Mouse (Mus musculus): ENCODE data around the gene Parva. TPM values are rescaled to one million over a fixed set of nuclear protein-coding genes. Genes with fewer than 3 reads are reported as not detected.

Gene Parva
- polyA plus RNA-seq, 1 experiment from 2014 or later, result 47.2 TPM

DNA sequence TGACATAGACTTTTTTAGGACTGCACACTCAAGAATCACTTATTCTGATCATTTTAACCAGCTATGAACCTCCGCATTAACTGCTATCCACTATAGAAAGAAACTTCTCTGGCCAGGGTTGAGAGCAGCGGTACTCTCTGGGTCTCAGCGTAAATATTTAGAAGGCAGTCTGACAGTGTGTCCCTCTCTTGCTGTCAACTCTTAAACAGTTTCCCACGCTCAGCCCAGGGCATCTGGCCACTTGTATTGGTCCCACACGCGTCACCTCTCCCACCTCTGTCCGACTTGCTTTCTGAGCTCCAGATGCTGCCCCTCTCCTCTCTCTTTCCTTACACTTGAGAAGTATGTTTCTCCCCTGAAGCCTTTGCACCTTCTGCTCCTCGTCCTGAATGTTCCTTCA, 81.8 kb downstream of the Parva start:
- H3K36me3 ChIP-seq (ENCODE audit: control insufficient read depth, insufficient read depth, low read length), result no peaks in the 10 kb centered on the region
- WGBS, result 83% methylated on average over 8 of the region's 8 CpGs
- H3K4me1 ChIP-seq (replicated peaks; ENCODE audit: control insufficient read depth, insufficient read depth, low read length), result peaks cover 2% of the 10 kb centered on the region; the same call in 1 of the 2 replicates
- no peak overlapping the region for H3K4me3 ChIP-seq (ENCODE audit: low read depth, low read length)
- ATAC-seq (ENCODE audit: low FRiP score), result no peak
- no peak for DNase-seq (ENCODE audit: low spot score)
- no peaks in the 10 kb centered on the region for H3K27me3 ChIP-seq (ENCODE audit: control insufficient read depth, insufficient read depth, low read length)
- no peak overlapping the region for H3K27ac ChIP-seq (ENCODE audit: low read depth, low read length)
- no peaks in the 10 kb centered on the region for H3K9me3 ChIP-seq (ENCODE audit: control insufficient read depth, low read length)
- H3K9ac ChIP-seq (ENCODE audit: low read depth, low read length), result no peak overlapping the region
- no peak overlapping the region for H3K4me2 ChIP-seq (replicated peaks; ENCODE audit: low read depth, low read length)

DNA sequence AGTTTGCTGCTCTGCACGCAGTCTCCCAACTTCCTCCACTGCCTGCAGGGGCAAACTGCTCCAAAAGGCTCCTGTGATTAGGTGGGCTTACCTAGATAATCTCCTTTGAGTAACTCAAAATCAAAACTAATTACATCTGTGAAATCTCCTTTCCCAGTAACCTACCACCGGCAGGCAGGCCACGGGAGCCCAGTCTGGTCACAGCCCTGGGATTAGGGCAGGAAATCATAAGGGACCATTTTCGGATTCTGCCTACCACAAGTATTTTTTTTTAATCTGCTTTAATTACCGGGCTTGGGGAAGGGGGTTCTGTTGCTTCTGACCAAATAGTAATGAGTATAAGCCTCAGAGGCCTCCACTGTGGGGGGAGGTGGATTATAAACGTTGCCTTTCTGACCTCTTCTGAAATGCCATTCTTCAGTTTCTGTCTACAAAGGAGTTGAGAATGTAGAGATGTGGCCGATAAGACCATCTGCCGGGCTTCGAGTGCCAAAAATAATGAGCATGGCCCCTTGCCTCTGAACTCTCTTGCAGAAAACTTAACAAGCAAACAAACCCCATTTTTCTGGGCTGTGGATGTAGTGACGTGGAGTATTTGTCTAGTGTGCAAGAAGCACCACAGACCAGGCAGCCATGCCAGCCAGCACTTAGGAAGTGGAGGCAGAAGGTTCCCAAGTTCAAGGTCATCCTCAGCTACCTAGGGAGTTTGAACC, 83.2 kb downstream of the Parva start:
- ATAC-seq (ENCODE audit: low FRiP score) (no peak), DNase-seq (ENCODE audit: low spot score) (no peak)
- no peak overlapping the region for H3K4me3 ChIP-seq (ENCODE audit: low read depth, low read length)
- 65% methylated on average over 10 of the region's 10 CpGs for WGBS
- no peaks in the 10 kb centered on the region for H3K27me3 ChIP-seq (ENCODE audit: control insufficient read depth, insufficient read depth, low read length)
- no peak overlapping the region for H3K9ac ChIP-seq (ENCODE audit: low read depth, low read length)
- no peak overlapping the region for H3K4me2 ChIP-seq (replicated peaks; ENCODE audit: low read depth, low read length)
- no peak overlapping the region for H3K27ac ChIP-seq (ENCODE audit: low read depth, low read length)
- H3K9me3 ChIP-seq (ENCODE audit: control insufficient read depth, low read length), result no peaks in the 10 kb centered on the region
- peaks cover 2% of the 10 kb centered on the region; the same call in 1 of the 2 replicates for H3K4me1 ChIP-seq (replicated peaks; ENCODE audit: control insufficient read depth, insufficient read depth, low read length)
- H3K36me3 ChIP-seq (ENCODE audit: control insufficient read depth, insufficient read depth, low read length), result no peaks in the 10 kb centered on the region

DNA sequence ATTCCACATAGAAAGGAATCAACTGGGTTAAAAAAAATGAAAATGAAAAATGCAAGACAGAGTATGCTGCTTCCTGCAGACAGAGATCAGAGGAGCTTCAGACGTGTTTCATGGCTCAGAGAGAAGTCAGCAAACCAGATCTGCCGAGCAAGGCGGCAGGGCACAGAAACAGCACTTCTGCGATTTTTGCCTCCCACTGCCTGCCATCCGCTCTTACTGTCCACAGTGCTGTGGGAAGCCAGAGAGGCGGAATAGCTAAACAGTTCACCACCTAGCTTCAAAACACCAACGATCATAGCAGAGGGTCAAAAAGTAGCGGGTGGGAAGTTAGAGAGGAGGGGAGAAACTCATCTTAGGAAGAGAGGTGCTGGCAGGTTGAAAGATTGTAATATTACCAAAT, 84.0 kb downstream of the Parva start:
- peaks cover 2% of the 10 kb centered on the region; the same call in 1 of the 2 replicates for H3K4me1 ChIP-seq (replicated peaks; ENCODE audit: control insufficient read depth, insufficient read depth, low read length)
- no peak for ATAC-seq (ENCODE audit: low FRiP score)
- no peak overlapping the region for H3K4me2 ChIP-seq (replicated peaks; ENCODE audit: low read depth, low read length)
- no peaks in the 10 kb centered on the region for H3K36me3 ChIP-seq (ENCODE audit: control insufficient read depth, insufficient read depth, low read length)
- DNase-seq (ENCODE audit: low spot score), result no peak
- H3K27me3 ChIP-seq (ENCODE audit: control insufficient read depth, insufficient read depth, low read length), result no peaks in the 10 kb centered on the region
- H3K27ac ChIP-seq (ENCODE audit: low read depth, low read length), result no peak overlapping the region
- no peak overlapping the region for H3K4me3 ChIP-seq (ENCODE audit: low read depth, low read length)
- WGBS, result 73% methylated on average over 8 of the region's 8 CpGs
- H3K9me3 ChIP-seq (ENCODE audit: control insufficient read depth, low read length), result no peaks in the 10 kb centered on the region
- H3K9ac ChIP-seq (ENCODE audit: low read depth, low read length), result no peak overlapping the region

DNA sequence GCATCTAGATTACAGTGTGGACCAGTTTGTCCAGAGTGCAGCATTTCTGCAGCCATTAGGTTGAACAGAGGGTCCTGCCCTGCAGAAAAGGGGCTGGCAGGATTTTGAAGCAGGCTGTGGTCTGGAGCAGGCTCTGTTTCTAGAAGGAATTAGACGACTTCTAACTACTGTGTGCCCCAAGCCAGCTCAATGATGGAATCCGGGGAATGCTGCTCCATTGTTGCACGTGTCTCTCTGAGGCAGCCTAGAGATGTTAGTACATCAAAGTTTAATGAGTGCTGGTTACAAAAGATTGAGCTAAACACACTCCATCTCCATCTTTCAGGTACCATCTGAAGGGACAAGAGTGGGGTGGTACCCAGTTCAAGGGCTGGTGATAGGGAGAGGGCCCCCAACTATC, 85.0 kb downstream of the Parva start:
- no peak overlapping the region for H3K4me2 ChIP-seq (replicated peaks; ENCODE audit: low read depth, low read length)
- H3K9me3 ChIP-seq (ENCODE audit: control insufficient read depth, low read length), result no peaks in the 10 kb centered on the region
- no peak for DNase-seq (ENCODE audit: low spot score)
- H3K9ac ChIP-seq (ENCODE audit: low read depth, low read length), result no peak overlapping the region
- ATAC-seq (ENCODE audit: low FRiP score), result no peak
- H3K27ac ChIP-seq (ENCODE audit: low read depth, low read length), result no peak overlapping the region
- no peak overlapping the region for H3K4me3 ChIP-seq (ENCODE audit: low read depth, low read length)
- no peaks in the 10 kb centered on the region for H3K27me3 ChIP-seq (ENCODE audit: control insufficient read depth, insufficient read depth, low read length)
- no peaks in the 10 kb centered on the region for H3K36me3 ChIP-seq (ENCODE audit: control insufficient read depth, insufficient read depth, low read length)
- WGBS, result 38% methylated on average over 3 of the region's 3 CpGs
- peaks cover 2% of the 10 kb centered on the region; the same call in 1 of the 2 replicates for H3K4me1 ChIP-seq (replicated peaks; ENCODE audit: control insufficient read depth, insufficient read depth, low read length)

DNA sequence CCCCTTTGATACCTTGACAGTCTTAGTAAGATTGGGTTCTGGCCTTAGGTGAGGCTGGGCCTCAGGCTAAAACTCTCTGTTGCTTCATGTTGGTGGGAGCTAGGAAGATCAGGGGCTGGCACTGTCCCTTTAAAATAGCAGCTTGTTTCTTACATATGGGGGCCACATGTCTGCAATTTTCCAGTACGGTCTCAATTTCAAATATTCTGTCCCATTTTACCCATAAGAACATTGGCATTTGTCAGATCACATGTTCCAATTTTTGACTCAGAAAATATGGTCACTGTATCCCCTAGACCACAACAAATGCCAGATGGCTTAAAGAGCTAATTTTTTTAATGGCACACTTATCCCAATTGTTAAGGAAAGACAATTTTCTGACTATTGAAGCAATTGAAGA, 85.6 kb downstream of the Parva start:
- Histone ChIP-seq H3K27ac (ENCODE audit: low read depth, low read length) (no peak overlapping the region), H3K36me3 (ENCODE audit: control insufficient read depth, insufficient read depth, low read length) (no peaks in the 10 kb centered on the region), H3K9ac (ENCODE audit: low read depth, low read length) (no peak overlapping the region), H3K4me3 (ENCODE audit: low read depth, low read length) (no peak overlapping the region), H3K27me3 (ENCODE audit: control insufficient read depth, insufficient read depth, low read length) (no peaks in the 10 kb centered on the region), H3K4me1 (replicated peaks; ENCODE audit: control insufficient read depth, insufficient read depth, low read length) (peaks cover 2% of the 10 kb centered on the region; the same call in 1 of the 2 replicates), H3K4me2 (replicated peaks; ENCODE audit: low read depth, low read length) (no peak overlapping the region), H3K9me3 (ENCODE audit: control insufficient read depth, low read length) (no peaks in the 10 kb centered on the region)
- DNase-seq (ENCODE audit: low spot score) (no peak), ATAC-seq (ENCODE audit: low FRiP score) (no peak)
- WGBS, result 88% methylated on average over 1 of the region's 1 CpGs

DNA sequence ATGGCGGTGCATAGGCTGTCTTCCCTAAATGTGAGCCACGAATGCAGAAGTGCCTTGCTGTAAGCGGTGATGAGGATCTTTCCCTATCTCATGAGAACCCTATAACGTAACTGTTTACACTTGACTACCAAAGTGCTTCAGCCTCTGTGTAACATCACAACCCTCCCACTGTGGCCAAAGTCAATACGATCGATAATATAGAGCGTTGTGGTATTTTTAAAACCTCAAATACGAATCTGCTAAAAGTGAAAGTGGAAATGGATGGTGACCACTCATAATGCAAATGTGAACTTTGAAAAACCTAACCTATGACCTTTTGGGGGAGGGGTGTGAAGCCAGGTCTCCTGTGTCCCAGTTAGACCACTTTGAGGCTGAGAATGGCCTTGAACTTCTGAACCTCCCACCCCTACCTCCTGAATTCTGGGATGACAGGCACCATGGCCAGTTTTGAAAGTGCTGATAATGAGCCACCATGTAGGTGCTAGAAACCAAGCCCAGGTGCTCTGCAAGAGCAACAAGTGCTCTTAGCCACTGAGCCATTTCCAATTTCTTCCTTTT, 87.4 kb downstream of the Parva start:
- no peak for ATAC-seq (ENCODE audit: low FRiP score)
- H3K4me1 ChIP-seq (replicated peaks; ENCODE audit: control insufficient read depth, insufficient read depth, low read length), result peaks cover 2% of the 10 kb centered on the region; the same call in 1 of the 2 replicates
- DNase-seq (ENCODE audit: low spot score), result no peak
- no peaks in the 10 kb centered on the region for H3K27me3 ChIP-seq (ENCODE audit: control insufficient read depth, insufficient read depth, low read length)
- no peaks in the 10 kb centered on the region for H3K9me3 ChIP-seq (ENCODE audit: control insufficient read depth, low read length)
- H3K9ac ChIP-seq (ENCODE audit: low read depth, low read length), result no peak overlapping the region
- no peaks in the 10 kb centered on the region for H3K36me3 ChIP-seq (ENCODE audit: control insufficient read depth, insufficient read depth, low read length)
- no peak overlapping the region for H3K4me2 ChIP-seq (replicated peaks; ENCODE audit: low read depth, low read length)
- H3K27ac ChIP-seq (ENCODE audit: low read depth, low read length), result no peak overlapping the region
- WGBS, result 95% methylated on average over 8 of the region's 8 CpGs
- H3K4me3 ChIP-seq (ENCODE audit: low read depth, low read length), result no peak overlapping the region

DNA sequence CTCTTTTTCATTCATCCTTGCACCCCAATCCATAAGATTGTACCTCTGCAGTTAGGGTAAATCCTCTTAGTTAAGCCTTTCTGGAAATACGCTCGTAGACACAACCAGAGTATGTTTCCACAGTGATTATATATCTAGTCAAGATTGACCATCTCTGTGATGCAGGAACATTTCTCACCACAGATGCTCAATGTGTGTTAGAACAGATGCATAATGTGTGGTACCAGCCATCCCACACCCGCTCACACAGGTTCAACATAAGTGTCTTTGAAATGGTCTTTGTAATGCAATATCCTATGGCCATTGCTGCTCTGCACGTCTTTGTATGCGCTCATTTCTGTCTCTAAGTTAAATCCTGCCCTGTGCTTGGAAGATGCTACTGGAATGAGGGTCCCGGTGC, 98.2 kb downstream of the Parva start:
- no peaks in the 10 kb centered on the region for H3K9me3 ChIP-seq (ENCODE audit: control insufficient read depth, low read length)
- no peak overlapping the region for H3K9ac ChIP-seq (ENCODE audit: low read depth, low read length)
- H3K4me1 ChIP-seq (replicated peaks; ENCODE audit: control insufficient read depth, insufficient read depth, low read length), result no peaks in the 10 kb centered on the region
- no peaks in the 10 kb centered on the region for H3K36me3 ChIP-seq (ENCODE audit: control insufficient read depth, insufficient read depth, low read length)
- WGBS, result 94% methylated on average over 6 of the region's 6 CpGs
- H3K27me3 ChIP-seq (ENCODE audit: control insufficient read depth, insufficient read depth, low read length), result no peaks in the 10 kb centered on the region
- no peak overlapping the region for H3K27ac ChIP-seq (ENCODE audit: low read depth, low read length)
- ATAC-seq (ENCODE audit: low FRiP score), result no peak
- no peak for DNase-seq (ENCODE audit: low spot score)
- no peak overlapping the region for H3K4me2 ChIP-seq (replicated peaks; ENCODE audit: low read depth, low read length)
- H3K4me3 ChIP-seq (ENCODE audit: low read depth, low read length), result no peak overlapping the region

DNA sequence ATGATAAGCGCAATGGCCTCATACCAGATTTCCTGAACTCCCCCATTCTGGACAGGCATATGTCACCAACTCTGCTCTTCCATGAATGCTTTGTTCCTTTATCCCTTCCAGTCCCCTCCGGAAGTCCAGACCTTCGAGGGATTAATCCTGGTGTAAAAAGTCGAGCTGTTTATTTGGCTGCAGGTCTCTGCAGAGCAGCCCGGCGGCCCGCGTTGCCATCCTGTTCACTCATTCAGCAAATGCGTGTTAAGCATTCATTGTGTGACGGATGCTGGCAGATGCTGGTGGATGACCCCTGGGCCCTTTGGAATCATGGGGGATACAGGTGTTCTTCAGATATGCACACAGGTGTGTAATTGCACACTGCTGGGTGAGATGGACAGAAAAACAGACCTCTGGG, 98.9 kb downstream of the Parva start:
- DNase-seq (ENCODE audit: low spot score), result no peak
- H3K4me2 ChIP-seq (replicated peaks; ENCODE audit: low read depth, low read length), result no peak overlapping the region
- no peak overlapping the region for H3K4me3 ChIP-seq (ENCODE audit: low read depth, low read length)
- H3K27me3 ChIP-seq (ENCODE audit: control insufficient read depth, insufficient read depth, low read length), result no peaks in the 10 kb centered on the region
- H3K36me3 ChIP-seq (ENCODE audit: control insufficient read depth, insufficient read depth, low read length), result no peaks in the 10 kb centered on the region
- H3K27ac ChIP-seq (ENCODE audit: low read depth, low read length), result no peak overlapping the region
- 84% methylated on average over 10 of the region's 10 CpGs for WGBS
- no peak for ATAC-seq (ENCODE audit: low FRiP score)
- no peaks in the 10 kb centered on the region for H3K9me3 ChIP-seq (ENCODE audit: control insufficient read depth, low read length)
- H3K9ac ChIP-seq (ENCODE audit: low read depth, low read length), result no peak overlapping the region
- H3K4me1 ChIP-seq (replicated peaks; ENCODE audit: control insufficient read depth, insufficient read depth, low read length), result no peaks in the 10 kb centered on the region

DNA sequence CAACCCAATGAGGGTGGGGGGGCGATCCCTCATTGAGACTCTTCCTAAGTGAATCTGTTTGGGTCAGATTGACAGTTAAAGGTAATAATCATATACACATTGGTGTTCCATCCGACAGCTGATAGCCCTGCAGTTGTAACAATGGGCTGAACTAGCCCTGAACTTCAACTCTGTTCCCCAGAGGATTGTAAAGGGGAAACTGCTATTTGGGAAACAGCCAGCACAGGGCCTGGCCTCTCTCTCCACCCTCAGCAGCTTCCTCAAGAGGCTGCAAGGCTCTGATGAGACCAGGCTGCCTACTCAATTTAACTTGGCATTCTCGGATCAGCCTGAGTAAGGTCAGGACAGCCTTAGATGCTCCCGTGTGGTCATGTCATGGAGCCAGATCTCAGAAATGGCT, 99.9 kb downstream of the Parva start:
- Histone ChIP-seq H3K27me3 (ENCODE audit: control insufficient read depth, insufficient read depth, low read length) (no peaks in the 10 kb centered on the region), H3K4me2 (replicated peaks; ENCODE audit: low read depth, low read length) (no peak overlapping the region), H3K27ac (ENCODE audit: low read depth, low read length) (no peak overlapping the region), H3K4me3 (ENCODE audit: low read depth, low read length) (no peak overlapping the region), H3K9me3 (ENCODE audit: control insufficient read depth, low read length) (no peaks in the 10 kb centered on the region), H3K4me1 (replicated peaks; ENCODE audit: control insufficient read depth, insufficient read depth, low read length) (no peaks in the 10 kb centered on the region), H3K9ac (ENCODE audit: low read depth, low read length) (no peak overlapping the region), H3K36me3 (ENCODE audit: control insufficient read depth, insufficient read depth, low read length) (no peaks in the 10 kb centered on the region)
- DNase-seq (ENCODE audit: low spot score) (no peak), ATAC-seq (ENCODE audit: low FRiP score) (no peak)
- 87% methylated on average over 4 of the region's 4 CpGs for WGBS
